Comparison of ENCODE assay signal across 18 mouse cellular contexts in genomic region chr9:43492236-43493000, GRCm38 (mm10).
A peak's percentile ranks its signal among the peaks of the same experiment; 100 is the strongest.
DNase-seq lines count a peak whose midpoint lies in the region; ATAC-seq and TF ChIP-seq lines count a peak whose summit lies in the region.
"Had no signal": no experiment of that assay in that cellular context is flagged by ENCODE, and none has a peak within 500 bp of the region (broad histone marks: within the 10 kb centered on the region; RNA-seq: fewer than 3 reads in every experiment).

No protein-coding gene starts in this region.

- H3K4me2 ChIP-seq in kidney, embryonic 14.5 days (replicated peaks; ENCODE audit: low read depth, low read length), result no peak overlapping the region
- H3K4me2 ChIP-seq in kidney, embryonic 16.5 days (replicated peaks; ENCODE audit: low read depth, low read length), result no peak overlapping the region
- H3K4me2 ChIP-seq: neural tube, embryonic 12.5 days had no signal

- DNase-seq in ES-E14 (ENCODE audit: low read depth, low spot score), result no peak
- DNase-seq in ZHBTc4 (ENCODE audit: low read depth, low spot score), result peak; percentile 80
- peak; percentile 58 for DNase-seq in embryonic facial prominence, embryonic 10.5 days (ENCODE audit: low spot score)
- no peak for DNase-seq in urinary bladder, adult 18-20 months (ENCODE audit: low spot score in 2 of 2)
- no peak for DNase-seq in gastrocnemius, adult 8-10 months (ENCODE audit: low spot score in 2 of 2)
- DNase-seq: adrenal gland, postnatal 25 days; cerebellum, adult 9-10 months; heart, postnatal 14 days; kidney, adult 11 months; lung, adult 18-20 months; lung, postnatal 4 days; right cerebral cortex, postnatal 25 days; thymus, postnatal 25 days had no signal

- no peak overlapping the region for H3K27ac ChIP-seq in kidney, embryonic 14.5 days (ENCODE audit: low read depth, low read length)
- H3K27ac ChIP-seq in kidney, embryonic 16.5 days (ENCODE audit: low read length), result no peak overlapping the region
- H3K27ac ChIP-seq in ES-E14 (ENCODE audit: insufficient read depth, low read depth, low read length, poor library complexity, severe bottlenecking), result peak overlapping the region; percentile 48; the same call in 1 of the 2 replicates
- H3K27ac ChIP-seq in embryonic facial prominence, embryonic 10.5 days (replicated peaks), result peak overlapping the region; percentile 35
- H3K27ac ChIP-seq: hindbrain, postnatal 0 days; midbrain, embryonic 10.5 days; neural tube, embryonic 12.5 days had no signal

- H3K27me3 ChIP-seq in kidney, embryonic 14.5 days (ENCODE audit: control insufficient read depth, insufficient read depth, low read length), result no peaks in the 10 kb centered on the region
- H3K27me3 ChIP-seq in kidney, embryonic 16.5 days (ENCODE audit: insufficient read depth, low read length), result no peaks in the 10 kb centered on the region
- peaks cover 5% of the 10 kb centered on the region; the same call in 1 of the 2 replicates for H3K27me3 ChIP-seq in embryonic facial prominence, embryonic 10.5 days (replicated peaks; ENCODE audit: low read depth, poor library complexity, severe bottlenecking)
- H3K27me3 ChIP-seq: neural tube, embryonic 12.5 days had no signal

- 13% methylated on average over 7 of the region's 7 CpGs for WGBS in kidney, embryonic 14.5 days
- 15% methylated on average over 7 of the region's 7 CpGs for WGBS in kidney, embryonic 16.5 days
- WGBS in embryonic facial prominence, embryonic 10.5 days, result 14% methylated on average over 7 of the region's 7 CpGs

- H3K4me1 ChIP-seq in kidney, embryonic 14.5 days (ENCODE audit: control insufficient read depth, insufficient read depth, low read length), result peaks cover 5% of the 10 kb centered on the region; the same call in 1 of the 2 replicates
- peaks cover 9% of the 10 kb centered on the region; the same call in 1 of the 2 replicates for H3K4me1 ChIP-seq in kidney, embryonic 16.5 days (ENCODE audit: insufficient read depth, low read length)
- H3K4me1 ChIP-seq in ES-E14 (ENCODE audit: control insufficient read depth in 2 of 2, insufficient read depth in 2 of 2, low read length in 2 of 2, poor library complexity in 1 of 2), result peaks cover 3 to 8% of the 10 kb centered on the region in 2 experiments; a peak in 3 of 4 replicates
- peaks cover 33% of the 10 kb centered on the region for H3K4me1 ChIP-seq in embryonic facial prominence, embryonic 10.5 days
- H3K4me1 ChIP-seq: neural tube, embryonic 12.5 days had no signal

- in situ Hi-C loops in ES-E14 (cut with MboI; ENCODE audit: low sequenced_read_pairs in 2 of 2, unreplicated experiment in 2 of 2), result no loop called here

- no peak overlapping the region for H3K9ac ChIP-seq in kidney, embryonic 14.5 days (ENCODE audit: low read depth, low read length)
- no peak overlapping the region for H3K9ac ChIP-seq in kidney, embryonic 16.5 days (replicated peaks; ENCODE audit: low read length)
- no peak overlapping the region for H3K9ac ChIP-seq in ES-E14 (ENCODE audit: insufficient read depth, low read depth, low read length, poor library complexity, severe bottlenecking)
- H3K9ac ChIP-seq: neural tube, embryonic 12.5 days had no signal

- no peak overlapping the region for H3K4me3 ChIP-seq in kidney, embryonic 14.5 days (ENCODE audit: low read length)
- no peak overlapping the region for H3K4me3 ChIP-seq in kidney, embryonic 16.5 days (ENCODE audit: low read length)
- no peak overlapping the region for H3K4me3 ChIP-seq in ES-E14 (ENCODE audit: insufficient read depth in 1 of 2, low read depth in 1 of 2, low read length in 2 of 2, poor library complexity in 1 of 2, severe bottlenecking in 1 of 2)
- H3K4me3 ChIP-seq in embryonic facial prominence, embryonic 10.5 days, result no peak overlapping the region
- H3K4me3 ChIP-seq: midbrain, embryonic 10.5 days; neural tube, embryonic 12.5 days had no signal

- H3K36me3 ChIP-seq in kidney, embryonic 14.5 days (ENCODE audit: control insufficient read depth, insufficient read depth, low read length), result no peaks in the 10 kb centered on the region
- H3K36me3 ChIP-seq in kidney, embryonic 16.5 days (ENCODE audit: insufficient read depth, low read length), result no peaks in the 10 kb centered on the region
- no peaks in the 10 kb centered on the region for H3K36me3 ChIP-seq in ES-E14 (ENCODE audit: control insufficient read depth, insufficient read depth, low read length, poor library complexity, severe bottlenecking)
- H3K36me3 ChIP-seq in embryonic facial prominence, embryonic 10.5 days (replicated peaks), result no peaks in the 10 kb centered on the region
- H3K36me3 ChIP-seq: midbrain, embryonic 10.5 days; neural tube, embryonic 12.5 days had no signal

- H3K9me3 ChIP-seq in kidney, embryonic 14.5 days (ENCODE audit: control insufficient read depth, low read length), result no peaks in the 10 kb centered on the region
- H3K9me3 ChIP-seq in kidney, embryonic 16.5 days (ENCODE audit: low read length), result no peaks in the 10 kb centered on the region
- no peaks in the 10 kb centered on the region for H3K9me3 ChIP-seq in ES-E14 (ENCODE audit: control insufficient read depth, insufficient read depth, low read depth, low read length)
- H3K9me3 ChIP-seq in embryonic facial prominence, embryonic 10.5 days, result no peaks in the 10 kb centered on the region
- H3K9me3 ChIP-seq: midbrain, embryonic 10.5 days; neural tube, embryonic 12.5 days had no signal

- peak; percentile 46; the same call in 1 of the 2 replicates for ATAC-seq in kidney, embryonic 14.5 days (ENCODE audit: low FRiP score, low TSS enrichment)
- no peak for ATAC-seq in kidney, embryonic 16.5 days (ENCODE audit: low FRiP score, low TSS enrichment)
- ATAC-seq: hindbrain, postnatal 0 days had no signal

TF ChIP-seq in ES-E14, 5 proteins besides CTCF, POLR2A, EP300 and RAD21:
- TF ChIP-seq ZNF384 (IDR thresholded peaks at IDR 0.05; ENCODE audit: low read depth, low read length), result no peak
- TF ChIP-seq ZC3H11A (IDR thresholded peaks at IDR 0.05; ENCODE audit: borderline replicate concordance, low read depth, low read length), result no peak
- no peak for TF ChIP-seq HCFC1 (IDR thresholded peaks at IDR 0.05; ENCODE audit: borderline replicate concordance, insufficient read depth, low read length)
- TF ChIP-seq CHD2 (IDR thresholded peaks at IDR 0.05; ENCODE audit: low read depth, low read length), result no peak
- no peak for TF ChIP-seq MAFK (IDR thresholded peaks at IDR 0.05; ENCODE audit: insufficient read depth, low read depth, low read length)
TF ChIP-seq in ES-E14: peak in this region for 0.

Comparison
In these comparisons a context has a peak if more than half of its experiments do, and no peak if none do; other contexts are left out.
1. H3K27ac ChIP-seq: peak in ES-E14 (single experiment) and embryonic facial prominence, embryonic 10.5 days (single experiment); none in kidney, embryonic 14.5 days (single experiment) and kidney, embryonic 16.5 days (single experiment).
2. DNase-seq: peak in ZHBTc4 (single experiment) and embryonic facial prominence, embryonic 10.5 days (single experiment); none in ES-E14 (single experiment), urinary bladder, adult 18-20 months (0 of 2) and gastrocnemius, adult 8-10 months (0 of 2).